ENCODE assay signal across 9 mouse cellular contexts in genomic region chr7:117303705-117304104, GRCm38 (mm10).
DNase-seq lines count a peak whose midpoint lies in the region; ATAC-seq lines count a peak whose summit lies in the region.
"Had no signal": no experiment of that assay in that cellular context is flagged by ENCODE, and none has a peak within 500 bp of the region (broad histone marks: within the 10 kb centered on the region; RNA-seq: fewer than 3 reads in every experiment).

No protein-coding gene starts in this region.

- no peak for ATAC-seq in heart, embryonic 12.5 days (ENCODE audit: insufficient number of reproducible peaks, low FRiP score)

- H3K4me1 ChIP-seq in heart, embryonic 12.5 days (replicated peaks): no peaks in the 10 kb centered on the region
- H3K4me1 ChIP-seq: hindbrain, embryonic 15.5 days had no signal

- H3K27ac ChIP-seq in heart, embryonic 12.5 days (ENCODE audit: poor library complexity, severe bottlenecking): no peak overlapping the region
- H3K27ac ChIP-seq: hindbrain, embryonic 15.5 days had no signal

- H3K27me3 ChIP-seq in heart, embryonic 12.5 days (replicated peaks): no peaks in the 10 kb centered on the region
- H3K27me3 ChIP-seq: hindbrain, embryonic 15.5 days had no signal

- no peak overlapping the region for H3K4me3 ChIP-seq in heart, embryonic 12.5 days
- H3K4me3 ChIP-seq: hindbrain, embryonic 15.5 days had no signal

- no peaks in the 10 kb centered on the region for H3K36me3 ChIP-seq in heart, embryonic 12.5 days
- H3K36me3 ChIP-seq: hindbrain, embryonic 15.5 days had no signal

- no peak overlapping the region for H3K4me2 ChIP-seq in heart, embryonic 12.5 days
- H3K4me2 ChIP-seq: hindbrain, embryonic 15.5 days had no signal

- peak; percentile 94 for DNase-seq in heart, adult 11 months
- DNase-seq in right cerebral cortex, postnatal 25 days: peak; percentile 5
- no peak for DNase-seq in right cerebral cortex, postnatal 14 days
- peak; percentile 10 for DNase-seq in gastrocnemius, postnatal 25 days
- peak; percentile 33 for DNase-seq in lung, postnatal 25 days (ENCODE audit: low spot score)
- DNase-seq in cerebellum, adult 9-11 months: no peak
- DNase-seq in spleen, postnatal 4 days (ENCODE audit: low spot score in 2 of 2): no peak

- 28% methylated on average over 2 of the region's 2 CpGs for WGBS in heart, embryonic 12.5 days

- H3K9me3 ChIP-seq in heart, embryonic 12.5 days (replicated peaks): no peaks in the 10 kb centered on the region
- H3K9me3 ChIP-seq: hindbrain, embryonic 15.5 days had no signal

- H3K9ac ChIP-seq in heart, embryonic 12.5 days: no peak overlapping the region
- H3K9ac ChIP-seq: hindbrain, embryonic 15.5 days had no signal

Comparison
In these comparisons a context has a peak if more than half of its experiments do, and no peak if none do; other contexts are left out.
1. DNase-seq: peak in heart, adult 11 months (single experiment), right cerebral cortex, postnatal 25 days (single experiment), gastrocnemius, postnatal 25 days (single experiment) and lung, postnatal 25 days (single experiment); none in right cerebral cortex, postnatal 14 days (single experiment), cerebellum, adult 9-11 months (single experiment) and spleen, postnatal 4 days (0 of 2).